9 mouse cellular contexts compared by ENCODE assay signal in the genomic region with DNA sequence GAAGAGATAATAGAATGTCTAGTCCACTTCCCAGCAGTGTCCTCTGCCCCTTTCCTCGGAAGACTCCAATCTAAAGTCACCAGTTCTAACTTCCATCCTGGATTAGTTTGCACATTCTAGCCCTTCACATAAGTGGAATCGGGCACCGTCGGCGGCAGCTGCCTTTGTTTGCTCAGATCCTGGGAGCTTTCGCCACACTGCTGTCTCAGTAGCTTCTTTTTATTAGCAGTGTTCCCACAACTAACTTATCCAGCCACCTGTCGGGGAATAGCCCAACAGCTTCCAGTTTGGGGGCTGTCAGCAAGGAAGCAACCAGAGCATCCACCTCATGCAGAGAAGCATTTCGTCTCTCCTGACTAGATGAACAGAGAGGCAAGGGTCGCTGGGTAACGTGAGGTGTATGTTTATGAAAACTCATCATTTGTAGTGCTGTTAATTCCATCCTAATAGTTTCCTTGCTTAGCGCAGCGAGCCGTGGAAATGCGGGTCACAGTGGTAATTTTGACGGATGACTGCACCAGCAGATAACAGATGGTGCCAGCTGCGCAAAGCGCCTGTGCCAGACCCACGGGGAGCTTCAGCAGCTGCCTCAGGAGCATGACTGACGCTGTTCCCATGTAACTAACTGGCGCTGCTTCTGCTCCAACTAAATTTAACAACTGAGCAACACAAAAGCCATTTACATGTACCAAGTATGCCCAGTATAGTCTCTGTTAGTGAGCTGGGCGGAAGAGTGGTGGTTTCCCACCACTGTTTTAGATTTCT. TPM values are rescaled to one million over a fixed set of nuclear protein-coding genes. Genes with fewer than 3 reads are reported as not detected.
DNase-seq lines count a peak whose midpoint lies in the region; ATAC-seq and TF ChIP-seq lines count a peak whose summit lies in the region.
"Had no signal": no experiment of that assay in that cellular context is flagged by ENCODE, and none has a peak within 500 bp of the region (broad histone marks: within the 10 kb centered on the region; RNA-seq: fewer than 3 reads in every experiment).

No protein-coding gene starts in this region.

- H3K4me3 ChIP-seq in liver, postnatal 0 days (ENCODE audit: low read depth, low read length), result no peak overlapping the region
- H3K4me3 ChIP-seq: liver, embryonic 13.5 days had no signal

- no peak overlapping the region for H3K9ac ChIP-seq in liver, postnatal 0 days (replicated peaks)
- H3K9ac ChIP-seq: liver, embryonic 13.5 days had no signal

- no peaks in the 10 kb centered on the region for H3K9me3 ChIP-seq in liver, postnatal 0 days (ENCODE audit: low read length)
- H3K9me3 ChIP-seq: liver, embryonic 13.5 days had no signal

- no peak overlapping the region for H3K27ac ChIP-seq in liver, postnatal 0 days (ENCODE audit: low read depth)
- H3K27ac ChIP-seq: liver, embryonic 13.5 days had no signal

- peak; percentile 32 for DNase-seq in embryo, embryonic 11 days
- DNase-seq in embryo, embryonic 9.5 days (ENCODE audit: extremely low spot score), result no peak
- DNase-seq in frontal cortex, postnatal 36 days (ENCODE audit: low spot score in 2 of 2), result peak; percentile 62 to 64
- DNase-seq in kidney, adult 18-20 months, result peak; percentile 34
- peak; percentile 71 to 84 for DNase-seq in left cerebral cortex, postnatal 14 days (ENCODE audit: low spot score in 2 of 2)
- peak; percentile 56 for DNase-seq in retina, postnatal 7 days (ENCODE audit: low read depth, low spot score)
- DNase-seq in ovary, adult 18-20 months (ENCODE audit: low spot score), result no peak
- DNase-seq in liver, postnatal 0 days, result no peak
- DNase-seq: liver, embryonic 13.5 days had no signal

- intact Hi-C loops in left cerebral cortex, postnatal 14 days (cut with DNase I), result loop anchor here (10.0 kb wide), 2 partner anchors 55 to 155 kb away; partner anchors contain the start of gene Zfp146

- no peak overlapping the region for H3K4me2 ChIP-seq in liver, postnatal 0 days (ENCODE audit: low read depth, low read length)
- H3K4me2 ChIP-seq: liver, embryonic 13.5 days had no signal

- TF ChIP-seq EP300 in liver, postnatal 0 days (IDR thresholded peaks at IDR 0.05; ENCODE audit: low read depth), result no peak

- 79% methylated on average over 21 of the region's 21 CpGs for WGBS in liver, postnatal 0 days (ENCODE audit: insufficient replicate concordance)

- no peaks in the 10 kb centered on the region for H3K27me3 ChIP-seq in liver, postnatal 0 days (ENCODE audit: insufficient read depth, low read length)
- H3K27me3 ChIP-seq: liver, embryonic 13.5 days had no signal

- TF ChIP-seq CTCF in liver, postnatal 0 days (IDR thresholded peaks at IDR 0.05; ENCODE audit: low read depth), result no peak

- no peaks in the 10 kb centered on the region for H3K4me1 ChIP-seq in liver, postnatal 0 days (ENCODE audit: insufficient read depth)
- H3K4me1 ChIP-seq: liver, embryonic 13.5 days had no signal

- no peak for ATAC-seq in liver, postnatal 0 days

- H3K36me3 ChIP-seq in liver, postnatal 0 days (replicated peaks; ENCODE audit: insufficient read depth, low read length), result peaks cover 29% of the 10 kb centered on the region

RNA-seq across cellular contexts. Expression of gene Zfp568, which starts 25.7 kb away (rescaled TPM):
- total RNA-seq in left cerebral cortex, postnatal 14 days (2021), result 1 to 10 TPM; 3.7 TPM
- polyA plus RNA-seq in liver, postnatal 0 days (2015; fragmentation: Nextera tagmentation; extraction: Ambion mirVana), result 5.5 and 6.4 TPM in 2 replicates

RNA-seq across cellular contexts. Expression of gene Zfp14, which starts 41.7 kb away (rescaled TPM):
- total RNA-seq in left cerebral cortex, postnatal 14 days (2021), result 1 to 10 TPM; 6.6 to 7.0 TPM
- polyA plus RNA-seq in liver, postnatal 0 days (2015; fragmentation: Nextera tagmentation; extraction: Ambion mirVana), result 0.31 and 0.36 TPM in 2 replicates

RNA-seq across cellular contexts. Expression of gene Zfp74, which starts 55.6 kb away (rescaled TPM):
- 10 to 100 TPM; 19.9 to 21.4 TPM for total RNA-seq in left cerebral cortex, postnatal 14 days (2021)
- polyA plus RNA-seq in liver, postnatal 0 days (2015; fragmentation: Nextera tagmentation; extraction: Ambion mirVana), result 1.1 and 1.8 TPM in 2 replicates

Comparison
In these comparisons a context has a peak if more than half of its experiments do, and no peak if none do; other contexts are left out.
1. DNase-seq: peak in embryo, embryonic 11 days (single experiment), frontal cortex, postnatal 36 days (2 of 2), kidney, adult 18-20 months (single experiment), left cerebral cortex, postnatal 14 days (2 of 2) and retina, postnatal 7 days (single experiment); none in embryo, embryonic 9.5 days (single experiment), ovary, adult 18-20 months (single experiment) and liver, postnatal 0 days (single experiment).